Mouse (Mus musculus) lung, adult 10 weeks (tissue): ENCODE results near the gene Vmn1r45. TPM values are rescaled to one million over a fixed set of nuclear protein-coding genes. Genes with fewer than 3 reads are reported as not detected.

Source experiments
- polyA plus RNA-seq: library from polyadenylated mRNA; stranded (reverse); fragments of 350-450 nt; fragmentation: Illumina TruSeq; extraction: RNeasy Lipid Tissue Mini Kit (QIAGEN cat#74804); gene quantifications from one replicate; pipeline ENCODE4 v1.2.3, GENCODE M21; 2014; ENCODE audit warnings: low read depth, low replicate concordance; ENCODE audit not compliant: insufficient read depth

Gene Vmn1r45
- polyA plus RNA-seq = not detected

DNA sequence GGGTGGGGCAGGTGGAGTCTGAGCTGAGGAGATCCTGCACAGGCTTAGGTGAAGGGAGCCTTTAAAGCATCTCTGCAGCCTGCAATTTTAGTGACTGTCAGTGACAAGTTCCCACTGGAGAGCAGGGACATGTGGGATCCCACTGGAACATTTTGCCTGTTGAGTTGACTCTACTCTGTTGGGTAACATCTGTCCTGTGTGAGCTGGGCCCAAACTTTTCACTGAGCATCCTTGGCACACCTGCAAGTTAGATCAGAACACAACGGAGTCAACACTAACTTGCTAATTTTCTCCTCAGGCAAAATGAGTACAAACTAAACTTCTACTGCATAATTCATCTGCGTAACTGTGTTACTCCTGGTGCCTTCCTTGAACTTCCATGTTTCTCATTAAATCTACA is at the start of gene Vmn1r45:
Gene Vmn1r45 (minus strand): TSS at position 101 of the 400 bp plus-strand sequence.

DNA sequence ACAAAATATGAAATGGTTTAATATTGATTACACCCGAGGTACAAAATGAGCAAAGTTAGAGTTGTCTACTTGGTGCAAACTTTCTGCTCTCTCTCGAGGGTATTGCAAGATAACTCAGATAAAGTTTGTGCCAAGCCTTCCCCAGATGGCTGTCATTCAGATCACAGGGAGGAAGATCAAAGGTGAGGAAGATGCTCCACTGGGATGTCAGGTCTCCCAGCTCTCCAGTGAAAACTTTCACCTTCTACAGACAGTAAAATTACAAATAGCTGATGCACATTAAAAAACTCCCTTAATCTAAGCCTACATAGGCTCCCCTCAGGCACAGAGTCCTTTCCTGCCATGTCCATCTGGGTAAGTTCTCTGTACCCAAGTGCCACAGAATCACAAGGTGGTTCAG is 28.6 kb upstream of the Vmn1r45 start, which contains the start of gene Vmn1r46:
Gene Vmn1r46 (plus strand): TSS at position 301 of the 400 bp plus-strand sequence.

DNA sequence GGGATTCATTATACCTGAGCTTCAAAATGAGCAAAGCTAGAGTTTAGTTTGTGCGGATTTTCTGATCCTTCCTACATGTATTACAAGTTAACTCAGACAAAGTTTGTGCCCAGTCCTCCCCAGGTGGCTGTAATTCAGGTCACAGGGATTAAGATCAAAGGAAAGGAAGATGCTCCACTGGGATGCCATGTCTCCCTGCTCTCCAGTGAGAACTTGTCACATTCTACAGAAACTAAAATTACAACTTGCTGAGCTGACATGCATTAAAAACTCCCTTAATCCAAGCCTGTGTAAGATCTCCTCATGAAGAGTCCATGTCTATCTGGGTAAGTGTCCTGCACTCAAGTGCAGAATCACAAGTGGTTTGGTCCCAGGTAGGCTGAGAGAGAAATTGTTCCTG is 57.0 kb downstream of the Vmn1r45 start, which contains the start of gene Vmn1r44:
Gene Vmn1r44 (plus strand): TSS at position 301 of the 400 bp plus-strand sequence.

Other genes starting within 250 kb of the Vmn1r45 start
- gene Vmn1r40, start 233.1 kb downstream of the Vmn1r45 start, polyA plus RNA-seq = not detected
- gene Vmn1r41, start 199.8 kb downstream of the Vmn1r45 start, polyA plus RNA-seq = not detected
- not detected for gene Vmn1r42, start 64.2 kb downstream of the Vmn1r45 start, polyA plus RNA-seq
- gene Vmn1r43, start 64.2 kb downstream of the Vmn1r45 start, polyA plus RNA-seq = not detected
- not detected for gene Vmn1r44, start 56.9 kb downstream of the Vmn1r45 start, polyA plus RNA-seq
- not detected for gene Vmn1r46, start 28.7 kb upstream of the Vmn1r45 start, polyA plus RNA-seq
- gene Vmn1r47, start 75.5 kb upstream of the Vmn1r45 start, polyA plus RNA-seq = not detected
- not detected for gene Vmn1r48, start 96.2 kb upstream of the Vmn1r45 start, polyA plus RNA-seq
- not detected for gene Vmn1r49, start 137.9 kb upstream of the Vmn1r45 start, polyA plus RNA-seq
- gene Vmn1r50, start 160.8 kb upstream of the Vmn1r45 start, polyA plus RNA-seq = not detected
- not detected for gene Vmn1r51, start 182.0 kb upstream of the Vmn1r45 start, polyA plus RNA-seq
- not detected for gene Vmn1r52, start 234.2 kb upstream of the Vmn1r45 start, polyA plus RNA-seq